Mouse (Mus musculus) G1E-ER4 (cell line): ENCODE measurements around the gene Actn1. TPM values are rescaled to one million over a fixed set of nuclear protein-coding genes. Genes with fewer than 3 reads are reported as not detected.

ENCODE experiments used
- GATA1 ChIP-seq: IDR thresholded peaks from one replicate; pipeline ENCODE4 v1.8.0; 2012; ENCODE audit warnings: low read length, inconsistent platforms
- polyA plus RNA-seq: library from polyadenylated mRNA; stranded (reverse); fragments of >175 nt; gene quantifications from 2 replicates; pipeline ENCODE4 v1.2.3, GENCODE M21; 2012

Gene Actn1
- polyA plus RNA-seq, 1 experiment = 0.49 TPM

- no peak for TF ChIP-seq GATA1
Measured at GRCm38 (mm10) chr12:80269303-80269702, 9.1 kb upstream of the Actn1 start.

DNA sequence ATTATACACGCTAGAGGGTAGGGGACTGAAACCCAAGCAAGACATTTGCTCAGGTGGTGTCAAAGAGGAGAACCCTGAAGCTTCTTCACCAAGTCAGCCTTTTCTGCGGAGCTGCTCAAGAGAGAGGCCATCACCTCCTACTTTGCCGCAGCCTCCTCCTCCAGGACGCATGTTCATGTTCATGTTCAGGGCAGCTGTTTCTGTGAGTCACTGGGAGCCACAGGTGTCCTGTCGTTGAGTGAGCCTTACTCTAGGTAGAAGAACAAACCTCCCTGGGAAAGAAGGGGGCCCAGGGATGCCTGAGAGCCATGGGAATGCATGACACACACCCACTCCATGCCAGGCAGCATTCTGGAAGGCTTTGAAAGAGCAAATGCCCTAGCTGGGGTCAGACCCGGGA lies 7.8 kb upstream of the Actn1 start:
- no peak for TF ChIP-seq GATA1

DNA sequence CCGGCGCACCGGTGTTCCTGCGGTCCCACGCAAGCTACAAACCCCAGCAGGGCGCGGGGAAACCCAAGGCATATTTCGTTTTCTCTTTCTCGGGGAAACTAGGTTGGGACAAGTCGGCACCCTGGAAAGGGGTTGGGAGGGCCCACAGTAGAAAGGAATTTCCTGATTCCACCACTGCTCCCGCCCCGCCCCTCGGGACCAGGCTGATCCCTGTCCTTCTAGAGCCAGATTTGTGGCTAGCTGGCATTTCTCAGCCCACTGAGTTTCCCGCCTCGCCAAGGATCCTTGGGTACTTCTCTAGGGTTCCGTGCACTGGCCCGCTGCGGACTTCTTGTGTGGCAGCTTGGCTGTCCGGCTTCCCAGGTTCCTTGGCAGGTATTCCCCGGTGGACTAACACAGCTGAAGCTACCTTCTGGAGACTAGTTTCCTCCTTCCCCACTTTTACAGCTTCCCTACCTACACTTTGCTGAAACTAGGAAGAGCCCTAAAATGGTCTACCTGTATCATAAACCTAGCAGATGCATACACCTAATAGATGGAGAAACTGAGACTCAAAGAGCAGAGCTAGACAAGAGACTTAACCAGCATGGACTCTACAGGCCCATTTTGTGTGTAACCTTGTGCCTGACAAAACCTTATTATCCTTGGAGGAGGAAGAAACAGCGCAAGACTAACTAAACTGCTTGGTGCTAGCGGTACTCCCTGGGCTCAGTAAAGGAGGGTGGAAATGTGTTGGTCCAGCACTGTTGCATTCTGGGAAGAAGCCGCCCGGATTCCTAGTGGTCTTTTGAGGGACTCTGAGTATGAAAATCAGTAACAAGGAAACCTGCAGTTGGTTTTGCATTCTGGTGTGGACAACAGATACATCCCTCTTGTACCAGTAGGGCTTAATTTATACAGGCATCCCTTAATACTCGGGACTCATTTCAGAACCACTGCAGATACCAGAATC lies 849 bp upstream of the Actn1 start:
- no peak for TF ChIP-seq GATA1

DNA sequence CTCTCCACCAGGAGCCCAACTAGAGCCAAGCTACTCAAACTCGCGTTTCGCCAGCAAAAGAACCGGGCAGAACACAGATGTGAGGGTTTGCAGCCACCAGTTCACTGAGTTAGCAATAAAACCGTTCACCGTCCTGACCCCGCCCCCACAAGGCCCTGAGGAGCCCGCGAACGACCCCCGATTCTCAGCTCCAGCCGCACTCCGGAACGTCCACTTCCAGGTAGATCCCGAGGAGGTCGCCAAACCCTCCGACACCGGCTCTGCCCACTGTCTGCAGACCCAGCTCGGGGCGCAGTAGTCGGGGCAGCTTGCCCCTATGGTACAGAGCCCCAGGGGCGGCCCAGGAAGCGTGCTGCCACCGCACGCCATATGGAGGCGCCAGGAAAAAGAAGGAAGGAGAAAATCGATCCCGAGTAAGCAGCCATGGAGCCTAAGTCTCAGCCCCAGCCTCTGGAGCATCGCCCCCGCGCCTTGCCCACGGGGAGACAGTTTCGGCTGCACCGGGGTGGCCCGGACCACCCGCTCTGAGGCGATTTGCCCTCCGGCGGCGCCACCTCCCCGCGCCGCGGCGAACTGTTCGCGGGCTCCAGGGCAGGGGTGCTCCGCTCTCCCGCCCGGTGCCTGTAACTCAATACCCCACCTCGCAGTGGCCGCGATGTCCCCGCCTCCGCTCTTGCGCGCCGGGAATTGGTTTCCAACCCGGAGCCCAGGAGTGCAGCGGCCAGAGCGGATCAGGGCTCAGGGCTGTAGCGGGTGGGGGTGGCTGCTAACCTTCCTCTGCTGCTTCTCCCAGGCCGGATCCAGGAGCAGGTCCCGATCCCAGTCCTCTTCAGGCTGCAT lies 735 bp downstream of the Actn1 start:
- TF ChIP-seq GATA1 = no peak

- TF ChIP-seq GATA1 = no peak
Measured at GRCm38 (mm10) chr12:80258520-80259215, 1.5 kb downstream of the Actn1 start.

GRCm38 (mm10) chr12:80251978-80252377 lies 8.2 kb downstream of the Actn1 start:
- TF ChIP-seq GATA1 = no peak

DNA sequence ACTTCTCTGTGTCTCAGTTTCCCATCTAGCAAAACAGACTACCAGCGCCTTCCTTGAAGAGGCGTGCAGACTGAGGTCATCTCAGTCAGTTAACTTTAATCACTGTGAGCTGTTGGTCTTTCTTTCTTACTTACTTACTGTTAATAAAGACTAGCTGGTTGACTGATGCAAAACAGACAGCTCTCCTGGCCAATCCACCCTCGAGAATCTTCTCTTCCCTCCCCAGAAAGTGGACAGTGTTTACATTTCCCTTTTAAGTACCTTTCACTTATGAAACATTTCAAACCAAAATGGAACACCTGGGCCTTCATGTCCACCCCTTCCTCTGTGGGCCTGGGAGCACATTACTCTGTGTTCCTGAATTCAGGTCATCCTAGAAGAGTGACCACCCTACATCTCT lies 8.6 kb downstream of the Actn1 start:
- no peak for TF ChIP-seq GATA1

DNA sequence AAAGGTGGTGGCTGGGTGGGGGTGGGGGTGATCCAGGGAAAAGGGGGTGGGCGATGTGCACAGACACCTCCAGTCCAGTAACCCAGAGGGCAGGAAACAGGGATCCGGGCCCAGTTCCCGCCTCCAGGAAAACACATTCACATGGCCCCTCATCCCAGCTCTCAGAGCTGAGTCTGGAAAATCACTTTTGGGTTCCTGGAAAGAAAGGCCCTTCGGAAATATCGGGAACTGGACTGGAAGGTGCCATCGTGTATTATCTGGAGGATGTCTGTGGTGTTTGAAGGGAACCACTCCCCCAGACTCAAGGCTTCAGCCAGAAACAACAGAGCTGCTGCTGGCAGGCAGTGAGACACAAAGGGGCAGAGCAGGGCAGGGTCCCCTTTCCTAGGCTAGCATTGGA lies 10.6 kb downstream of the Actn1 start:
- no peak for TF ChIP-seq GATA1

GRCm38 (mm10) chr12:80247067-80247466 lies 13.1 kb downstream of the Actn1 start:
- TF ChIP-seq GATA1 = no peak

GRCm38 (mm10) chr12:80246505-80246904 lies 13.7 kb downstream of the Actn1 start:
- no peak for TF ChIP-seq GATA1

GRCm38 (mm10) chr12:80244755-80245154 lies 15.4 kb downstream of the Actn1 start:
- TF ChIP-seq GATA1 = no peak

GRCm38 (mm10) chr12:80244127-80244526 lies 16.0 kb downstream of the Actn1 start:
- no peak for TF ChIP-seq GATA1

DNA sequence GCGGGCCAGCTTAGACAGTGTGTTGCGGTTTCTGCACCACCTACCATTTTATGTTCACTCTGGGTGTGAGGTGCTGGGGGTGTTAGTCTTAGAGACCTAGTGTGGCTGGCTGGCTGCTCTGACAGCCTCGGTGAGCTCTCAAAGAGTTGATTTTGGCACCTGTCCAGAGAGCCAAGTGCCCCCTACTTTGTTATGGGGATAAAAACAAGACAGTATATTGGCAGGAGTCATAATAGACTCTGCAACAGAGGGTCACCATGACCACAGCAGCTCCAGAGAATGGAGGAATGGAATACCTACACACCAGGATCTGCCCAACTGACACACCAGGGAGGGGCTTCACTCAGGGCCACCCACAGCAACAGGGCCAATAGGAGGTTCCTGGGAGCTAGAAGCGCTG lies 16.8 kb downstream of the Actn1 start:
- TF ChIP-seq GATA1 = no peak

GRCm38 (mm10) chr12:80239445-80239844 lies 20.7 kb downstream of the Actn1 start:
- TF ChIP-seq GATA1 = no peak

- TF ChIP-seq GATA1 = no peak
Measured at GRCm38 (mm10) chr12:80238523-80238922, 21.6 kb downstream of the Actn1 start.

DNA sequence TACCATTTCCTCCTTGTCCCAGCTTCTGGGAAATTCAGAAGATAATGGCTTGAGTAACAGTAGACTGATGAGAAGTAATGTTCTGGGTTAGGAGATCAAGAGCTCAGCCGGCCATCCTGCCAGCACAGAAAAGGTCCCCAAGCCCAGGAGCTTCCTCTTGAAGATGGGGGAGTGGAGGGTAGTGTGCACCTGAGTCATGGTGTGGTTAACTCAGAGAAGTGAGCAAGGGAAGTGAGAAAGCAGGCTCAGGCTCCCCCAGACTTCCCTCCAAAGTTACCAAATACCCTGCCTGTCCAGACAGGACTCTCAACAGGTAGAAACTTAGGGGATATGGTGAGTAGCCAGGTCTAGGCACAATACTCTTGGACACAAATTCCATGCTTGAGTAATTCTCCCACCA lies 24.9 kb downstream of the Actn1 start:
- no peak for TF ChIP-seq GATA1
